Mouse (Mus musculus): ENCODE measurements around the gene Hoxc9. TPM values are rescaled to one million over a fixed set of nuclear protein-coding genes. Genes with fewer than 3 reads are reported as not detected.
A peak's percentile ranks its signal among the peaks of the same experiment; 100 is the strongest.

The Hoxc9 gene
- polyA plus RNA-seq, 1 experiment from 2014 or later = 0.75 TPM

MicroRNA genes within 50 kb of the gene (microRNA counts, 519-probe panel; counts per million panel counts)
- microRNA mmu-miR-615-3p = 3,473 counts per million, percentile 21 among the panel's probes with 10 or more counts
- microRNA mmu-miR-615-5p = not detected

Small RNAs within 50 kb of the gene (microRNA-seq; reads per million reads assigned to microRNA genes)
- gene Mir196a-2 = 6.8 reads per million, percentile 26 among the genes with 10 or more reads in this experiment
- 2,237 reads per million, percentile 84 among the genes with 10 or more reads in this experiment for gene Mir615

Other genes with a start within 250 kb of the Hoxc9 start
- gene Hoxc13, start 55.3 kb upstream of the Hoxc9 start, polyA plus RNA-seq (2014; fragmentation: Nextera tagmentation; extraction: Ambion mirVana) = not detected in 2 replicates
- gene Hoxc12, start 39.7 kb upstream of the Hoxc9 start, polyA plus RNA-seq (2014; fragmentation: Nextera tagmentation; extraction: Ambion mirVana) = not detected in 2 replicates
- not detected in 2 replicates for gene Hoxc11, start 22.0 kb upstream of the Hoxc9 start, polyA plus RNA-seq (2014; fragmentation: Nextera tagmentation; extraction: Ambion mirVana)
- gene Hoxc10, start 9.6 kb upstream of the Hoxc9 start, polyA plus RNA-seq (2014; fragmentation: Nextera tagmentation; extraction: Ambion mirVana) = not detected in 2 replicates
- gene Hoxc5, start 9.0 kb upstream of the Hoxc9 start, polyA plus RNA-seq (2014; fragmentation: Nextera tagmentation; extraction: Ambion mirVana) = 25.0 and 32.2 TPM in 2 replicates
- gene Hoxc8, start 14.2 kb downstream of the Hoxc9 start, polyA plus RNA-seq (2014; fragmentation: Nextera tagmentation; extraction: Ambion mirVana) = 9.2 and 22.9 TPM in 2 replicates
- gene Hoxc6, start 21.8 kb downstream of the Hoxc9 start, polyA plus RNA-seq (2014; fragmentation: Nextera tagmentation; extraction: Ambion mirVana) = 20.9 and 24.8 TPM in 2 replicates
- 74.9 and 90.0 TPM in 2 replicates for gene Hoxc4, start 42.5 kb downstream of the Hoxc9 start, polyA plus RNA-seq (2014; fragmentation: Nextera tagmentation; extraction: Ambion mirVana)
- gene Smug1, start 190.7 kb downstream of the Hoxc9 start, polyA plus RNA-seq (2014; fragmentation: Nextera tagmentation; extraction: Ambion mirVana) = 37.6 and 40.8 TPM in 2 replicates